Mouse (Mus musculus): ENCODE data around the gene Dusp11.
"Not testable (repeated sequence)": the region's sequence is repeated elsewhere in the genome, so short reads cannot be mapped to it uniquely, and the experiment has no call there.

Dusp11 gene

GRCm38 (mm10) chr6:85961101-85962091 is at the start of gene Dusp11:
Gene Dusp11 (minus strand): TSS chr6:85961667.
- DNase-seq (ENCODE audit: low spot score in 2 of 2): peak; percentile 94 to 95

- peak; percentile 49 to 65 for DNase-seq (ENCODE audit: low spot score in 2 of 2)
Observed at GRCm38 (mm10) chr6:86009980-86010379, 48.5 kb upstream of the Dusp11 start.

GRCm38 (mm10) chr6:86004271-86005148 is 43.0 kb upstream of the Dusp11 start:
- peak; percentile 64 to 66 for DNase-seq (ENCODE audit: low spot score in 2 of 2)

GRCm38 (mm10) chr6:86003405-86003925 is 42.0 kb upstream of the Dusp11 start:
- no peak for DNase-seq (ENCODE audit: low spot score in 2 of 2)

- DNase-seq (ENCODE audit: low spot score in 2 of 2): not testable (repeated sequence)
Observed at GRCm38 (mm10) chr6:85990774-85991173, 29.3 kb upstream of the Dusp11 start.

- DNase-seq (ENCODE audit: low spot score in 2 of 2): not testable (repeated sequence)
Observed at GRCm38 (mm10) chr6:85989570-85989969, 28.1 kb upstream of the Dusp11 start.

GRCm38 (mm10) chr6:85984351-85984750 is 22.9 kb upstream of the Dusp11 start:
- DNase-seq (ENCODE audit: low spot score in 2 of 2): no peak

- not testable (repeated sequence) for DNase-seq (ENCODE audit: low spot score in 2 of 2)
Observed at GRCm38 (mm10) chr6:85978736-85979135, 17.3 kb upstream of the Dusp11 start.

GRCm38 (mm10) chr6:85976242-85976641 is 14.8 kb upstream of the Dusp11 start:
- DNase-seq (ENCODE audit: low spot score in 2 of 2): no peak

- DNase-seq (ENCODE audit: low spot score in 2 of 2): no peak
Observed at GRCm38 (mm10) chr6:85975761-85976160, 14.3 kb upstream of the Dusp11 start.

- no peak for DNase-seq (ENCODE audit: low spot score in 2 of 2)
Observed at GRCm38 (mm10) chr6:85974941-85975617, 13.6 kb upstream of the Dusp11 start.

GRCm38 (mm10) chr6:85973336-85973735 is 11.9 kb upstream of the Dusp11 start:
- DNase-seq (ENCODE audit: low spot score in 2 of 2): peak; percentile 26 to 34

- DNase-seq (ENCODE audit: low spot score in 2 of 2): no peak
Observed at GRCm38 (mm10) chr6:85972699-85973098, 11.2 kb upstream of the Dusp11 start.

- no peak for DNase-seq (ENCODE audit: low spot score in 2 of 2)
Observed at GRCm38 (mm10) chr6:85969889-85970288, 8.4 kb upstream of the Dusp11 start.

GRCm38 (mm10) chr6:85966686-85967085 is 5.2 kb upstream of the Dusp11 start:
- DNase-seq (ENCODE audit: low spot score in 2 of 2): no peak

- not testable (repeated sequence) for DNase-seq (ENCODE audit: low spot score in 2 of 2)
Observed at GRCm38 (mm10) chr6:85966081-85966480, 4.6 kb upstream of the Dusp11 start.

GRCm38 (mm10) chr6:85957581-85957980 is 3.9 kb downstream of the Dusp11 start:
- no peak for DNase-seq (ENCODE audit: low spot score in 2 of 2)

- DNase-seq (ENCODE audit: low spot score in 2 of 2): no peak
Observed at GRCm38 (mm10) chr6:85948549-85948948, 12.9 kb downstream of the Dusp11 start.

GRCm38 (mm10) chr6:85942469-85942868 is 19.0 kb downstream of the Dusp11 start:
- DNase-seq (ENCODE audit: low spot score in 2 of 2): no peak

- DNase-seq (ENCODE audit: low spot score in 2 of 2): no peak
Observed at GRCm38 (mm10) chr6:85938701-85939100, 22.8 kb downstream of the Dusp11 start.

Data from frontal cortex, postnatal 36 days (tissue).